Mouse (Mus musculus): ENCODE data around the gene Pld2.
"Not testable (repeated sequence)": the region's sequence is repeated elsewhere in the genome, so short reads cannot be mapped to it uniquely, and the experiment has no call there.

Gene Pld2

GRCm38 (mm10) chr11:70539877-70540587, at the start of gene Pld2:
Gene Pld2, plus strand, starts transcription at chr11:70540064.
- peak; percentile 84 for DNase-seq

GRCm38 (mm10) chr11:70499566-70500475, 40.0 kb upstream of the Pld2 start:
- no peak for DNase-seq

- no peak for DNase-seq
Observed at GRCm38 (mm10) chr11:70500476-70500812, 39.4 kb upstream of the Pld2 start.

- DNase-seq, result no peak
Observed at GRCm38 (mm10) chr11:70502018-70502417, 37.8 kb upstream of the Pld2 start.

GRCm38 (mm10) chr11:70504970-70505369, 34.9 kb upstream of the Pld2 start, which contains the start of gene Tm4sf5:
Gene Tm4sf5, plus strand, starts transcription at chr11:70505244.
- peak; percentile 38 for DNase-seq

- peak; percentile 67 for DNase-seq
Observed at GRCm38 (mm10) chr11:70506385-70506784, 33.5 kb upstream of the Pld2 start.

GRCm38 (mm10) chr11:70506962-70507515, 32.8 kb upstream of the Pld2 start:
- DNase-seq, result no peak

GRCm38 (mm10) chr11:70509753-70510564, 29.9 kb upstream of the Pld2 start:
- peak; percentile 60 for DNase-seq

GRCm38 (mm10) chr11:70511242-70511641, 28.6 kb upstream of the Pld2 start:
- DNase-seq, result no peak

GRCm38 (mm10) chr11:70511825-70512224, 28.0 kb upstream of the Pld2 start:
- DNase-seq, result no peak

- DNase-seq, result no peak
Observed at GRCm38 (mm10) chr11:70512709-70513342, 27.0 kb upstream of the Pld2 start.

- DNase-seq, result no peak
Observed at GRCm38 (mm10) chr11:70513520-70513919, 26.3 kb upstream of the Pld2 start.

- no peak for DNase-seq
Observed at GRCm38 (mm10) chr11:70514288-70514687, 25.6 kb upstream of the Pld2 start, which contains the start of gene Vmo1. Gene Vmo1, minus strand, starts transcription at chr11:70514616.

- DNase-seq, result no peak
Observed at GRCm38 (mm10) chr11:70516352-70516751, 23.5 kb upstream of the Pld2 start.

- no peak for DNase-seq
Observed at GRCm38 (mm10) chr11:70518436-70518835, 21.4 kb upstream of the Pld2 start.

GRCm38 (mm10) chr11:70518923-70519322, 20.9 kb upstream of the Pld2 start, which contains the start of gene Gltpd2:
Gene Gltpd2, plus strand, starts transcription at chr11:70519196.
- no peak for DNase-seq

GRCm38 (mm10) chr11:70520178-70520769, 19.6 kb upstream of the Pld2 start:
- DNase-seq, result peak; percentile 26

GRCm38 (mm10) chr11:70523306-70523989, 16.4 kb upstream of the Pld2 start:
- DNase-seq, result not testable (repeated sequence)

GRCm38 (mm10) chr11:70524782-70525181, 15.1 kb upstream of the Pld2 start:
- no peak for DNase-seq

- peak; percentile 91 for DNase-seq
Observed at GRCm38 (mm10) chr11:70525184-70525678, 14.6 kb upstream of the Pld2 start, which contains the start of gene Psmb6. Gene Psmb6, plus strand, starts transcription at chr11:70525367.

GRCm38 (mm10) chr11:70525726-70526125, 14.1 kb upstream of the Pld2 start:
- DNase-seq, result no peak

All from liver (tissue).